Mouse (Mus musculus) bone marrow, adult 2 months (tissue): ENCODE results near the gene Gm17555.

ENCODE experiments used
- CTCF ChIP-seq: fragments of 200-500 bp; IDR thresholded peaks from 2 replicates; pipeline ENCODE4 v1.5.1; 2011; ENCODE audit warnings: low read length, control low read depth; ENCODE audit not compliant: control insufficient read depth, insufficient read depth
- POLR2A ChIP-seq: fragments of 200-500 bp; IDR thresholded peaks from 2 replicates; pipeline ENCODE4 v1.6.1; 2011; ENCODE audit warnings: low read depth, mild to moderate bottlenecking, control low read depth, low read length, borderline replicate concordance; ENCODE audit not compliant: control insufficient read depth

DNA sequence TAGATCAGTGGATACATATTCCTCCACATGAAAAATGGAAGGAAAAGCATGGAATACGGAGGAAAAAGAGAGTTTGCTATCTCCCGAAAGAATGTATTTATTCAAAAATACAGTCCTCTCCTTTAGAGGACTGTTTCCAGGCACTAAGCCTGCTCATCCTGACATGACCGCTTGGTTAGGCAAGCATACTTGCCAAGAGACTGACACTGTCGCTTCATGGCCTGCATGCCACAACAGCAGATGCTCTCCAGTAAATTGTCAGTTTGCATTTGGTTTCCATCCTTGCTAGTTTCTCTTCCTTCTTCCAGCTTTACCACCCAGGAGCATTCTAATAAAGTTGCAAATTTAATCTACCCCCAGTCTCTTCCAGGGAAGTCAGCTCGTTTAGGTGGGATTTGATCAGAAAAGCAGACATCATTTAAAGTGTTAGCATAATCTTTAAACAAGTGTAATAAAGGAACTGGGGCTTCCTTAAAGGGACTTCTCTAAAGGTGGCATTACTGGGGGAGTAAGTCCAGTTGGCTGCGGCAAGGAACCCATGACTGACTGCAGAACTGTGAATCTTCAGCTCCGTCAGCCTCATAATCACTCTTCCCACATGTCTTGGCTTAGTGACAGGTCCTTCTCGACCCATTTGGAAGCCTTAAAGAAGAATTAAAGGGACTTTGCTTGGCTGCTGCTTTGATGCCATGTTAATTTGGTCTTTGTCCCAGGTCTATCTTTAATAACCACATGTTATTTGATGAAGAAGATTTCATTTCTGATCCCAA is 47.9 kb upstream of the Gm17555 start:
- no peak for TF ChIP-seq CTCF
- no peak for TF ChIP-seq POLR2A
